Comparison of ENCODE assay signal across 15 mouse cellular contexts in the genomic region with DNA sequence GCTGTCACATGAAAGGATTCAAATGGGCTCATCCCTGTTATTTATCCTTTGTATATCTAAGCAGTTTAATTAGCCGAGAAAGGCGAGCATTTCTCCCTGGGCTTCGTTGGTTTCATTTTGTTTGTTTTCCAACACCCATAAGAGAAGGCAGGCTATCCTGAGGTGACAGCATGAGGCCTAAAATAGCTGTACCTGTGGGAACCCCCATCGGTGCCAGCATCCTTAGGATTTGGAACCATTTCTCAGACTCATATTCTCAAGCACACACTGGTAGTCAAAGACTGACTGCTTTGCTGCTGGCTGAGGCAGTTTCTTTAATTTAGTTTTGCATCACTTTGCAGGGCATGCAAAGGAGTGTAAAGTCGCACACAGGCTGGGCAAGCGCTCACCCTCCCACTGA.
DNase-seq lines count a peak whose midpoint lies in the region; ATAC-seq and TF ChIP-seq lines count a peak whose summit lies in the region.
"Had no signal": no experiment of that assay in that cellular context is flagged by ENCODE, and none has a peak within 500 bp of the region (broad histone marks: within the 10 kb centered on the region; RNA-seq: fewer than 3 reads in every experiment).

No protein-coding gene starts in this region.

- H3K27me3 ChIP-seq in stomach, postnatal 0 days (ENCODE audit: control insufficient read depth, insufficient read depth, low read length) = no peaks in the 10 kb centered on the region
- H3K27me3 ChIP-seq: embryonic facial prominence, embryonic 12.5 days; forebrain, embryonic 13.5 days; forebrain, embryonic 15.5 days had no signal

- TF ChIP-seq EP300 in stomach, postnatal 0 days (optimal IDR thresholded peaks at IDR 0.05) = no peak

- no peak overlapping the region for H3K4me2 ChIP-seq in stomach, postnatal 0 days (replicated peaks; ENCODE audit: low read depth)
- H3K4me2 ChIP-seq: embryonic facial prominence, embryonic 12.5 days; forebrain, embryonic 13.5 days; forebrain, embryonic 15.5 days had no signal

- H3K36me3 ChIP-seq in stomach, postnatal 0 days (ENCODE audit: control insufficient read depth, insufficient read depth, low read length) = no peaks in the 10 kb centered on the region
- H3K36me3 ChIP-seq: embryonic facial prominence, embryonic 10.5 days; embryonic facial prominence, embryonic 12.5 days; forebrain, embryonic 15.5 days had no signal

- H3K27ac ChIP-seq in stomach, postnatal 0 days (replicated peaks) = no peak overlapping the region
- H3K27ac ChIP-seq: embryonic facial prominence, embryonic 10.5 days; embryonic facial prominence, embryonic 12.5 days; forebrain, embryonic 13.5 days; forebrain, embryonic 15.5 days had no signal

- H3K9me3 ChIP-seq in stomach, postnatal 0 days (ENCODE audit: control insufficient read depth, low read length) = no peaks in the 10 kb centered on the region
- H3K9me3 ChIP-seq: embryonic facial prominence, embryonic 10.5 days; embryonic facial prominence, embryonic 12.5 days; forebrain, embryonic 13.5 days; forebrain, embryonic 15.5 days had no signal

- 85% methylated on average over 6 of the region's 6 CpGs for WGBS in stomach, postnatal 0 days

- H3K4me1 ChIP-seq in stomach, postnatal 0 days (replicated peaks; ENCODE audit: control insufficient read depth, insufficient read depth) = no peaks in the 10 kb centered on the region
- H3K4me1 ChIP-seq: embryonic facial prominence, embryonic 10.5 days; embryonic facial prominence, embryonic 12.5 days; forebrain, embryonic 13.5 days; forebrain, embryonic 15.5 days had no signal

- DNase-seq in cerebellum, adult 18-20 months = peak; percentile 12 to 19
- DNase-seq in cerebellum, postnatal 4 days (ENCODE audit: low spot score in 2 of 2) = no peak
- DNase-seq in cerebellum, adult 9-10 months = peak; percentile 25
- DNase-seq in cerebellum, adult 8-10 months = no peak
- DNase-seq in cerebellum, postnatal 36 days = peak; percentile 32 to 45
- DNase-seq in cerebellum, postnatal 10 days = no peak
- no peak for DNase-seq in stomach, postnatal 0 days (ENCODE audit: low spot score)
- DNase-seq: adrenal gland, adult 2 months; adrenal gland, postnatal 10 days; adrenal gland, postnatal 25 days; forebrain, postnatal 0 days had no signal

- ATAC-seq in stomach, postnatal 0 days (ENCODE audit: low FRiP score, low TSS enrichment) = no peak
- ATAC-seq: forebrain, embryonic 13.5 days; forebrain, embryonic 15.5 days; forebrain, postnatal 0 days had no signal

- no peak for TF ChIP-seq CTCF in stomach, postnatal 0 days (IDR thresholded peaks at IDR 0.05; ENCODE audit: low read depth)

- H3K9ac ChIP-seq in stomach, postnatal 0 days (ENCODE audit: low read length) = no peak overlapping the region
- H3K9ac ChIP-seq: embryonic facial prominence, embryonic 12.5 days; forebrain, embryonic 13.5 days; forebrain, embryonic 15.5 days; forebrain, postnatal 0 days had no signal

- H3K4me3 ChIP-seq in stomach, postnatal 0 days (ENCODE audit: low read depth, low read length) = no peak overlapping the region
- H3K4me3 ChIP-seq: embryonic facial prominence, embryonic 10.5 days; embryonic facial prominence, embryonic 12.5 days; forebrain, embryonic 13.5 days; forebrain, embryonic 15.5 days had no signal

Comparison
In these comparisons a context has a peak if more than half of its experiments do, and no peak if none do; other contexts are left out.
1. DNase-seq: peak in cerebellum, adult 18-20 months (2 of 2), cerebellum, adult 9-10 months (single experiment) and cerebellum, postnatal 36 days (2 of 2); none in cerebellum, postnatal 4 days (0 of 2), cerebellum, adult 8-10 months (single experiment), cerebellum, postnatal 10 days (0 of 2) and stomach, postnatal 0 days (single experiment).